Mouse (Mus musculus): ENCODE results near the gene Ehmt2. TPM values are rescaled to one million over a fixed set of nuclear protein-coding genes. Genes with fewer than 3 reads are reported as not detected.

The Ehmt2 gene
- total RNA-seq (2021) = 100 to 1,000 TPM; 175 to 182 TPM

DNA sequence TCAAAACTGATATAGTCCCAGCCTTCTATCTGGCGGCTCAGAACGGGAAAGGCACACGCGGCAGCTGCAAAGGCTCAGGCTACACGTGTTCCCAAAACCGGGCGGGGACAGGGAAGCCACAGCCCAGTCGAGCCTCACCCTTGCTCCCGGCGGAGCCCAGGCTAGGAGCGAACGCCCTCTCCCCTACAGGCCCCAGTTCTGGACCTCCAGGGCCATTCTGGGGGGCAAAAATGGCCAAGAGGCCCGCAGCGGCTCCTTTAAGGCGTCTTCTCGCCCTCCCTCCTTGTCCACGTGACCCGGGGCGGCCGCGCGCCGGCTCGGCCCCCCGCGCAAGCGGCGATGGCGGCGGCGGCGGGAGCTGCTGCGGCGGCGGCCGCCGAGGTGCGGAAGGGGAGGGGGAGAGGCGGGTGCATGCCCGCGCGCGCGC, at the start of gene Ehmt2, which contains the start of gene C2:
Ehmt2 (plus strand) TSS at position 310 of the 427 bp plus-strand sequence.
C2 (minus strand) TSS at position 106 of the 427 bp plus-strand sequence.
- peak; percentile 83 to 86 for DNase-seq

DNA sequence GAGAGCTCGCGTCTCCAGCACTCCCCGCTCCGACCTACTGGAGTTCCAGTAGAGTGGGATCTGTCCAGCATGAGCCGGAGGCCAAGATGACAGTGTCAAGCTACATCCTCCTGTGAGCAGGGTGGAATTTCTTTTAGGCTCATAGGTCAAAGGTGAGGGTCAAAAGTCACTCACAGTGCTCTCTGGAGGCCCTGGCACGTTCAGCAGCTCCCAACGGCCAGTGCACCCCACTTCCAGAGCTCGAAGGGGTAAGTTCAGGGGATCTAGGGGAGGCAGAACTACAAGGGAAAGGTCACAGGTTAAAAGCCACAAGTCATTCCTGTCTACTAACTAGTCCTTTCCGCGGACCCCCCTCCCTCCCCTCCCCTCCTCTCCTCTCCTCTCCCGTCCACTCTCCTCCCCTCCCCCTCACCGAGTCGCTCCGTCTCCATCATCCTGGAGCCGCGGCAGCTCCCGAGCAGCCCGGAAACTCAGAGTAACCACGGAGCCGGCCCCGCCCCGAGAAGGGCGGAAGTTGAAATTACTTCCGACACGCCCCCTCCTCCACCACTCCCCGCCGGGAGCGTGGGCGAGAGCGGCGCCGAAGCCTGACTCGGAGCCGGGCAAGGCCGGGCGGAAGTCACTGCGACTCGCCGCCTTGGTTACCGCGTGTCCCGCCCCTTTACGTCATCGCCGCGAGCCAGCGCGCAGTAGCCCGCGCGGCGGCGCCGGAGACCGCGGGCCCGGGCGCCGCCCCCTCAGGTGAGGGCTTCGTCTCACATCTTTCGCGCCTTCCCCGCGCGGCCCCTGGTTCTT, 48.4 kb upstream of the Ehmt2 start, which contains the start of the genes Skiv2l and Nelfe:
Skiv2l (minus strand) TSS at position 489 of the 795 bp plus-strand sequence.
Nelfe (plus strand) TSS at position 670 of the 795 bp plus-strand sequence.
- DNase-seq = peak; percentile 98 to 99

DNA sequence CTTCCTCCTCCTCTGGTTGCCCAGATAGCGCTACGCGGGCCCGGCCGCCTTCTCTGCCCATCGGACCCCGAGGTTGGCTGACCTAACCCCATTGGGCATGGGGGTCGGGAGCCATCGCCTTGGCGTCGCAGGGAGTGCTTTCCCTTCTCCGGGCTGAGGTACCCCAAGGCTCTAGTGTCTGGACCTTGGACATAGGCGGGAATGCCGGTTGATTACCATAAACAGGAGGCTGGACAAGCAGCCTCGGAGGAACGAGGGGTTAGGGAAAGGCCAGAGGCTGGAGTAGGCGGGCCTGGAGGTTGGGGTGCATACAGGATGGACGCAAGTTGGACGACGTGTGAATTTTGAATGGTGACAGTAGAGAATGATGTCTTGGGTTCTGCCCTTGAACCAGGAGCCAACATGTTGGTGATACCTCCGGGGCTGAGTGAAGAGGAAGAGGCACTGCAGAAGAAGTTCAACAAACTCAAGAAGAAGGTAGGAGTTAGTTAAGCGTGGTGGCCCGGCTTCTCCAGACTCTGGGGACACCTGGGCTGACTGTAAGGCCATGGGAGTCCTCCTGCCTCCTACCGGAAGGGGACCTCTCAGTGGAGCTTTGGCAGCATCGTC, 47.6 kb upstream of the Ehmt2 start:
- DNase-seq = no peak

GRCm38 (mm10) chr17:34853511-34853910, 44.8 kb upstream of the Ehmt2 start:
- no peak for DNase-seq

DNA sequence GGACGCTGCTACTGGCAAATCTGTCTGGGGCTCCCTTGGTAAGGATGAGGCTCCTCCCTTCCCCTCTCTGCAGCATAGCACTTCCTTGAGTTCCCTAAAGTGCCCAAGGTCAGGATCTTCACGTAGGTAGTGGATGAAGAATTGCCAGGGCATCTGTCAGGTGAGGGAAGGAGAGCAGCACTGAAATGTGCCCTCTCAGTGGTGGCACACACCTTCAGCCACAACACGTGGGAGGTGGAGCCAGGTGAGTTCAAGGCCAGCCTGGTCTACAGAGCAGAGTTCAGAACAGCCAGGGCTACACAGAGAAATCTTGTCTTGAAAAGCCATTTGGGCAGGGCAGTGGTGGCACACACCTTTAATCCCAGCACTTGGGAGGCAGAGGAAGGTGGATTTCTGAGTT, 43.5 kb upstream of the Ehmt2 start:
- no peak for DNase-seq

DNA sequence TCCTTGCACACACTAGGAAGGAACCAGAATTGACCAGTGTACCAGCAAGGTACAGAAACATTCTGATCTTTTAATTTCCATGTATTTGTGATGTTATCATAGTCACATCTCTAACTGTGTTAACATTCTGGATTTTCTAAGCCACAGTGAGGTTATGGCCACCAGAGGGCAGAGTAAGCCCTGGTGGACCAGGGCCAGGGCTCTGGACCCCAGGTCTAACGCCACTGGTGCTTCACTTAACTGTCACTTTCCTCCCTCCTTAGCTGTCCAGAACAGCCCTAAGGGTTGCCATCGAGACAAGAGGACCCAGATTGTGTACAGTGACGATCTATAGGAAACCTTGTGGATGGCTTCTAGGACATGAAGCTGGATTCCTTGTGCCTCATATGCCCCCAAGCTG, 42.4 kb upstream of the Ehmt2 start:
- peak in 1 of 2 experiments; percentile 18 for DNase-seq

DNA sequence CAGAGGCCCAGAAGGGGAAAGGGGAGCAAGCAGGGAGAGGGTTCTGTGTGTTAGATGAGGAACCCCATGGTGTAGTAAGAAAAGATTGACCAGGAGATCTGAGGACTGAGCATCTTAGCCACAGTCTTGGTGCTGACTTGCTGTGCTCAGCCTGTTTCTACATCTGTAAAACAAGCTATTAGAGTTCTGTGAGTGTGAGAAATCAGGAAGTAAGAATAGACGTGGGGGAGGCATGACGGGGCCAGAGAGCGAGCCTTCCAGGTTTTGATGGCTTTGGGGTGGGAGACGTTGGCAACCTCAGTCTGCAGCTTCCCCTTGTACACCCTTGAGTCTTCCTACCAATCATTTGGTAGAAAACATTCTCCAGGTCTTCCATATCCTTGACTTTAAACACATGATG, 39.6 kb upstream of the Ehmt2 start:
- DNase-seq = no peak

DNA sequence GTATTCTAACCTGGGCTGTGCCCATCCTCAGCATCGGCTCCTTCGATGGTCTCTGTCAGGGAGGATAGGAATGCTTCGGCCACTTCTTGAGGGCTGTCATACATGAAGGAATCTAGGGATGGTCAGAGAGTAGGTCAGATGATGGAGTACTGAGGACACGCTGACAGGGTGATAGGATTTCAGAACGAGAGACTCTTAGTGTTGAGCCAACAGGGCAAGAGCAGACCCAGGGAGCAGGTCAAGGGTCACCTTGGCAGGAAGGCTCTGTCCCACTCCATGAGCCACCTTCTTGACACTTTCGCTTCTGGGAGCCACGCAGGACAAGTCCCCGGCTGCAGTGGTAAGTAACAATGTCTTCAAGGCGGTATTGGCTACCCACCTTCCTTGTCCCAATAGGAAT, 37.8 kb upstream of the Ehmt2 start:
- DNase-seq = no peak

DNA sequence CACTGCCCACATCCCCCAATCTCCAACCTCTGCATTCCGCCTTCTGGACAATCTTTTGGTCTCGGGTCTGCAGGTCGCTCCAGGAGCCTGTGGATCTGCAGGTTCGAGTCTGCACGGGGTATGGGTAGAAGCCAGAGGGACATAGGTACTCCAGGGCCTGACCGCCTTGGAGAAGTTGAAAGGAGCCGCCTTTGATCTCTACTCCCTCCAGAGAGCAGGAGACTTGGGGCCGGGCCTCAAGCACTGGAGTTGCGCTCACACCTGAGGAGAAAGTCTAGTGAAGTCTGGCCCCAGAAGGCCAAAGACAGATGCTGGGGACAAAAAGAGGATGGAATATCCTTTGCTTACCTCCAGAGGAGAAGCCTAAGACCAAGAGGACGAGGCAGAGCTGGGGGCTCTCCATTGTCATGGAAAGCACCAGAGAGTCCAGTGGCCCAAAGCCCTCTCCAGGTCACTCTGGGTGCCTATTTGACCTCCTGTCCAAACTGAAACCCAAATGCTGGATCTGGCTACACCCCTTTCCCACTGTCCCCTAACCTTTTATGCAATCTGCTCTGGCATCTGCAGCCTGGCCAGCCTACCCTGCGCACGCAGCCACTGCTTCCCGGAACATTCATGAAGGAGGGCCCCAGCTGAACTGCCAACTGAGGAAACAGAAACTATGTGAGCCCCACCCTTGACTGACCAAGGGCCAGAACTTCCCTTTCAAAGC, 36.4 kb upstream of the Ehmt2 start:
- DNase-seq = no peak

DNA sequence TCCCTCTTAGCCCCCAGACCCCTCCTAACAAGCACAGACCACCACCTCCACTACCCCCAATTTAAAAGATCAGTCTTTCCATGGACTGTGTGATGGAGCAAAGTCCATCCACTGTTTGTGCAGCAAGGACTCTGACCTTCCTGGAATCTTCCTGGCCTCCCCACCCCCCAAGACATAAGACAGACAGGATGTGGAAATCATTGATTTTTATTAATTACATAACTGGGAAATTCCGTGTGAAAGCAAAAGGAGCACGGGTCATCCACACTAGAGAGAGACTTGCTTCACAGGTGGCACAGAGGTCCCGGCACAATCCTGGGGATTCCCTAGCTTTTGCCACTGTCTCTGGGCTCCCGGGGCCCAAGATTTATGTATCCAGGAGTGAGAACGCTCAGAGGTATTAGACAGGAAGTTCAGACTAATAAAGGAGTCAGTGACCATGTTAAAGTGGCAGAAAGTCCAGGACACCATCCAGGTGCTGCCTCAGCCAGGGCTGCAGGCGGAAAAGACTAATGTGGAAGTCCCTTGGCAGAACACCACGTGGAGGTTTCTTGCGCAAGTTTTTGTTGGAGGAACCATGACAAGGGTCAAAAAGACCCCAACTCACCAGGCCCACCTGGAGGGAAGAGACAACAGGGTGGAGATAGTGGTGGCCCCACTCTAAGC, 35.7 kb upstream of the Ehmt2 start, which contains the start of gene Cfb:
Cfb (minus strand) TSS at position 103 of the 666 bp plus-strand sequence.
- DNase-seq = no peak

DNA sequence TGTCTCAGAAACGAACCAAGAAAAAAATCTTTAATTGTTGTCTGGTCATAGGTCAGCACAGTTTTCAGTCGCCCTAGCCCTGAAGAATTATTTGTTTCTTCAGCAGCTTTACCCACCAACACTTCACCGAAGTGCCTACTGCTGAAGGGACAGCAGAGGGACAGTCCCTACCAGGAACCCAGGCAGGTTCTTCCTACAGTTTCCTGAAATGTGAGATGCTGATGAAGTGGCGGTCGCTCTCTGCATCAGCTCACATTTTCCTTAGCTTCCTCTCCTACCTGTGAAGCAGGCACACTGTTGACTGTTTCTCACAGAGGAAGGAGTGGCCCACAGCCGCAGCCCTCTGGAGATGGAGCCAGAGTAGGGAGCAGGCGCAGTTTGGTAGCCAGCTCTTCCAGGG, 32.3 kb upstream of the Ehmt2 start:
- DNase-seq = no peak

DNA sequence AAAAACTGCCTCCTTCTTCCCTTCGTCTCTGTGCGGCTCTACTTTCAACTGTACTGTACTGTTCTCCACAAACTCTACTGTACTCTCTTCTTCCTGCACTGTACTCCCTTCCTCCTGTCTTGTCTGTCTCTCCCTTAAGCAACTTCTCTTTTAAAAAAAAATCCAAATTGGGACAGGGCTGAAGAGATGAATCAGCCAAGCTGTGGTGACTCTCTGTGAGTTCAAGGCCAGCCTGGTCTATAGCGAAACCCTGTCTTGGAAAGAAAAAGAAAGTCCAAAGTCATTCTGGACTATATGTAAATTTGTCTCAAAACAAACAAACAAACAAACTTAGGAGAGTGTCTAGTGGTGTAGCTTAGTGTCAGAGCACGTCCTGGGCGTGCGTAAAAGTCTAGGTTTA, 23.9 kb upstream of the Ehmt2 start:
- DNase-seq = no peak

GRCm38 (mm10) chr17:34879336-34879879, 18.9 kb upstream of the Ehmt2 start, which contains the start of gene Zbtb12:
Zbtb12 (plus strand) TSS chr17:34879483.
- DNase-seq = no peak

DNA sequence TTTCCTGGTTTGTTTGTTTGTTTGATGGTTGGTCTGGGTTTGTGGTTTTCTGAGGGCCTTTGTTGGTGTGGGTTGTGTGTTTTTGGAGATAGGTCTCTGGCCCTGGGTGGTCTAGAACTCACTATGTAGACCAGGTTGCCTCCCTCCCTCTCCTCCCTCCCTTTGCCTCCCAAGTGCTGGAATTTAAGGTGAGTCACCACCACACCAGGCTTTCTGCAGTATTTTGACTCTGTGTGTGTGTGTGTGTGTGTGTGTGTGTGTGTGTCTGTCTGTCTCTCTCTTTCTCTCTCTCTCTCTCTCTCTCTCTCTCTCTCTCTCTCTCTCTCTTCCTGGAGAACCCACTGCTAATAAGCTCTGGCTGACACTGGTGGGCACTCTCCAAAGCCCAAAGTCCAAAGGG, 17.1 kb upstream of the Ehmt2 start:
- DNase-seq = no peak

- no peak for DNase-seq
Measured at GRCm38 (mm10) chr17:34881683-34882310, 16.5 kb upstream of the Ehmt2 start, which contains the start of gene Gm20547. Gm20547 (minus strand) TSS chr17:34882042.

DNA sequence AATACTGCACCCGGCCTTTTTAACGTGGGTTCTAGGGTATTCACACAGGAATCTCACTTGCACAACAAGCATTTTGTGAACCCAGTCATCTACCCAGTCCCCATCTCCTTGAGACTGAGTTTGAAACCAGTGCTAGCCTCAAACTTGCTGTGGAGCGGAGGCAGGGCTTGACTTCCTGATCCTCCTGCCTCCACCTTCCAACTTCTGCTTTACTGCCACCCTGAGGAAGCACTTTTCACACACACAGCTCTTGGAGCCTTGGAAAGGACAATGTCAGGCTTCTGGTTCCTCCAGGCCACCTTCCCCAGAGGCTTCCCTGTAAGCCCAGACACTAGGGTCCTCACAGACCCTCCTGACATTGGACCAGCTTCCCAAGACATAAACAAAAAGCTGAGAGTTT, 14.9 kb upstream of the Ehmt2 start:
- DNase-seq = no peak

DNA sequence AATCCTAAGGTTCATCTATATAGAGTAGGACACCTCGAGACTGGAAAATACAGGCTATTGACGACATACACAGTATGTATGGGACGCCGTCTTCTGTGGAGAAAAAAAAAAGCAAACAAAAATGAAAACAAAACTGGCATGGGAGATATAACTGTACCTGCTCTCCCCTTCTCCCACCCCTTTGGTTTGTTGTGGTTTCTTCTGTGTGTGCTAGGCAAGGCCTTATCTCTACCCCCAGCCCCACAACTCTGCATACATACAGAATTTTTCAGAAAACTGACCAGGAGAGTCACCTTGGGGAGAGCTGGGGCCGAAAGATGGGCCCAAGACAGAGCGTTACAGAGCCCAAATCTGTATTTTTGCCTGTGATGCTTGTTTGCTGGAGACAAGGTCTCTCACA, 13.6 kb upstream of the Ehmt2 start:
- no peak for DNase-seq

DNA sequence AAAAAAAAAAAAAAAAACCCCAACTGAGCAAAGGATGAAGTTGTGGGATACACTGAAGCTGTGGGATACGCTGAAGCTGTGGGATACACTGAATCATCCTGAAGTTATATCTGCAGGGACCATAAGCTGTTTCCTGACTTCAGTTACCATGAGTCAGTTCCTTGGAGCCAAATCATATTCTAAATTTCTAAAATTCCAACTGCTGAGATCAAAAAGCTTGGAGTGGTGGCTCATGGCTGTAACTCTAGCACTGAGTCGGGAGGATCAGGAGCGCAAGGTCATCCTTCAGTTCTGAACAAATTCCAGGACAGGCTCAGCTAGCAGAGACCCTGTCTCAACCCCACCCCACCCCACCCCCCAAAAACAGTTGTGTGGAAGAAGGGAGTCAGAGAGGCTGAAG, 12.7 kb upstream of the Ehmt2 start:
- DNase-seq = no peak

DNA sequence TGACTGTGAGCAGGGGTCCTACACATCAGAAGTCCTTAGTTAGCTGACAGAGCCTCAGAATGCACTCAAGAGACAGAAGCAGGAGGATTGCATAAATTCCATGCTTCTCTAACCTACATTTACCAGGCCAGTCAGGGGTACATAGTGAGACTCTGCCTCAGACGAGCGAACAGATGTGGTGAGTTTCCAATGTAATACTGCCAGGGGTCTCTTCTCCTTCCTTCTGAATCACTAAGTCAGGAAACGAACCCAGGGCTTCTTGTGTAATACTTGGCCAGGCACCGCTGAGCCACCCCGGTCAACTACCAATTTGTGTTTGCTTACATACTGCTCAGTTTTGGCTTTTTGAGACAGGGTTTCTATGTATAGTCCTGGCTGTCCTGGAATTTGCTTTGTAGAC, 10.3 kb upstream of the Ehmt2 start:
- no peak for DNase-seq

- no peak for DNase-seq
Measured at GRCm38 (mm10) chr17:34890074-34890743, 8.1 kb upstream of the Ehmt2 start.

DNA sequence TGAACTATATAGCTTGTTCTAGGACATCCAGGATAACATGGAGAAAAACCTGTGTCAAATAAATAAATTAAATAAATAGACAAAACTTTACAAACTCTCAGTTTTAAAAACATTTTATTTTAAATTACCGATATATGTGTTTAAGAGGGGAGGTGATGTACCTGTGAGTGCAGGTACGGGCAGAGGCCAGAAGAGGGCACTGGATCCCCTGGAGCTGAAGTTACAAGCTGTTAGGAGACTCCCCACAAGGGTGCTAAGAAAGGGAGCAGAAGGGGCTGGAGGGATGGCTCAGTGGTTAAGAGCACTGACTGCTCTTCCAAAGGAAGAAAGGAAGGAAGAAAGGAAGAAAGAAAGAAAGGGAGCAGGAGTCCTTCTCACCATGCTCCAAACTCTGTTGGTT, 6.9 kb upstream of the Ehmt2 start:
- no peak for DNase-seq

All from layer of hippocampus, postnatal 36 days (tissue).